Mouse (Mus musculus) embryonic fibroblast, embryonic 13.5 days (primary cell): ENCODE data around the gene Nelfcd. TPM values are rescaled to one million over a fixed set of nuclear protein-coding genes. Genes with fewer than 3 reads are reported as not detected.
A peak's percentile ranks its signal among the peaks of the same experiment; 100 is the strongest.

Source experiments
- H3K27ac ChIP-seq: 2 replicates; pipeline ENCODE4 v1.5.1; 2012; ENCODE audit warnings: low read length, control low read depth, inconsistent platforms; ENCODE audit not compliant: insufficient read depth
- H3K4me1 ChIP-seq: 2 replicates; pipeline ENCODE4 v1.6.1; 2011; ENCODE audit warnings: low read length; ENCODE audit not compliant: control insufficient read depth, insufficient read depth
- H3K4me3 ChIP-seq: 2 replicates; pipeline ENCODE4 v1.5.1; 2011; ENCODE audit warnings: mild to moderate bottlenecking, control low read depth, low read length; ENCODE audit not compliant: insufficient read depth
- CTCF ChIP-seq: IDR thresholded peaks from 2 replicates; pipeline ENCODE4 v1.5.1; 2011; ENCODE audit warnings: mild to moderate bottlenecking, control low read depth, low read length, moderate library complexity, borderline replicate concordance; ENCODE audit not compliant: insufficient read depth
- POLR2A ChIP-seq: IDR thresholded peaks from 2 replicates; pipeline ENCODE4 v1.6.1; 2011; ENCODE audit warnings: low read depth, mild to moderate bottlenecking, control low read depth, low read length, moderate library complexity
- polyA plus RNA-seq: library from polyadenylated mRNA; stranded (reverse); fragments of >200 nt; gene quantifications from 2 replicates; pipeline ENCODE4 v1.2.4, GENCODE M21; 2011; ENCODE audit warnings: low read depth; ENCODE audit not compliant: missing spikeins, insufficient read length

The Nelfcd gene
- 31.3 and 33.2 TPM in 2 replicates for polyA plus RNA-seq

- TF ChIP-seq POLR2A = peak; percentile 81
- TF ChIP-seq CTCF = no peak
- Histone ChIP-seq H3K4me1 (no peaks in the 10 kb centered on the region), H3K4me3 (peak within 1 kb of the TSS; percentile 94), H3K27ac (no peak within 1 kb of the TSS)
Measured at GRCm38 (mm10) chr2:174415731-174416310, at the start of gene Nelfcd. Gene Nelfcd (plus strand): TSS chr2:174415804.

GRCm38 (mm10) chr2:174366571-174366970 is 49.0 kb upstream of the Nelfcd start:
- Histone ChIP-seq H3K27ac (no peak overlapping the region), H3K4me3 (no peak overlapping the region), H3K4me1 (no peaks in the 10 kb centered on the region)
- TF ChIP-seq CTCF = no peak
- TF ChIP-seq POLR2A = no peak

GRCm38 (mm10) chr2:174381021-174381420 is 34.6 kb upstream of the Nelfcd start:
- Histone ChIP-seq H3K27ac (no peak overlapping the region), H3K4me3 (no peak overlapping the region)
- no peak for TF ChIP-seq POLR2A
- no peak for TF ChIP-seq CTCF

GRCm38 (mm10) chr2:174391936-174392335 is 23.7 kb upstream of the Nelfcd start:
- TF ChIP-seq POLR2A (no peak), CTCF (no peak)
- no peak overlapping the region for H3K27ac ChIP-seq
- H3K4me3 ChIP-seq = no peak overlapping the region
- no peaks in the 10 kb centered on the region for H3K4me1 ChIP-seq

More at GRCm38 (mm10) chr2:174381021-174381420, 34.6 kb upstream of the Nelfcd start:
- H3K4me1 ChIP-seq = no peaks in the 10 kb centered on the region

GRCm38 (mm10) chr2:174392554-174392953 is 23.1 kb upstream of the Nelfcd start:
- no peak overlapping the region for H3K4me3 ChIP-seq
- TF ChIP-seq CTCF (no peak), POLR2A (no peak)
- H3K4me1 ChIP-seq = no peaks in the 10 kb centered on the region; the same call in 1 of the 2 replicates
- H3K27ac ChIP-seq = no peak overlapping the region

DNA sequence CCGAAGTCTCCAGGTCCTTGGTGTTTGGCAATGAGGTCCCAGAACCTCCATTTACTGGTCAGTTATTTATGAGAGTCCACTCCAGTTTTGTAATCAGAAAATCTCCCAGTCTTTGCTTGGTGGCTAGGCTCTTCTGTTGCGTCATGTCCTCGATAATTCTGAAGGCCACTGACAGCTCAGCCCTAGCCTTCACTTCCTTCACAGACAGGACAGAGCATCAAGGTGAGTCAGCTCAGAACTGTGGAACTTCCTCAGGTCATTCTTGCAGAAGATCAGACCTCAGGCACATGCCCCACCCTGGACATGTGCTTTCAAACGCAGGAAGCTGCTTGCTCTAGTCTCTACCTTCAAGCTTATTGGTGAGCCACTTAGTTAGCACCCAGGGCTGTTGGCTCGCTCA is 22.2 kb upstream of the Nelfcd start:
- Histone ChIP-seq H3K4me1 (no peaks in the 10 kb centered on the region; the same call in 1 of the 2 replicates), H3K27ac (no peak overlapping the region), H3K4me3 (no peak overlapping the region)
- TF ChIP-seq CTCF (no peak), POLR2A (no peak)

DNA sequence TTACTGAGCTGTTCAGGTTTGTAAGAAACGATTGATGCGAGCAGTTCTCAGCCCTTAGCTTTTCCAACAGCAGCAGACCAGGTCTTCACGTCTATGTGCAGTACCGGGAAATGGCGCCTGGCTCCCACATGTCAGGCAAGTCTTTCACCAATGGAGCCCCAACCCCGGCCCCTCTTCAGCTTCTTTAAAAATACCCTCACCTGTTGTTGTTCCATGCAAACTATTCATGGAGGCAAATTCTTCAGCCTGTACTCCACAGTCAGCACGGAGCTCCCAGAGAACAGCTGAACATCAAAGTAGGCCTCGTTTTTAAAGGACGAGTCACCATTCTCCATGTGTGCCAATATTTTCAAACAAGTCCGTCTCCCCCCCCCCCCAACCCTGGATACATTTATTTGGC is 19.0 kb upstream of the Nelfcd start:
- Histone ChIP-seq H3K4me1 (no peaks in the 10 kb centered on the region; the same call in 1 of the 2 replicates), H3K27ac (no peak overlapping the region), H3K4me3 (no peak overlapping the region)
- TF ChIP-seq POLR2A = no peak
- no peak for TF ChIP-seq CTCF

GRCm38 (mm10) chr2:174397065-174397464 is 18.5 kb upstream of the Nelfcd start:
- no peak for TF ChIP-seq CTCF
- no peak for TF ChIP-seq POLR2A
- Histone ChIP-seq H3K27ac (no peak overlapping the region), H3K4me1 (no peaks in the 10 kb centered on the region; the same call in 1 of the 2 replicates), H3K4me3 (no peak overlapping the region)

GRCm38 (mm10) chr2:174397881-174398280 is 17.7 kb upstream of the Nelfcd start:
- no peak for TF ChIP-seq POLR2A
- no peak for TF ChIP-seq CTCF
- Histone ChIP-seq H3K4me3 (no peak overlapping the region), H3K27ac (no peak overlapping the region), H3K4me1 (no peaks in the 10 kb centered on the region; the same call in 1 of the 2 replicates)

GRCm38 (mm10) chr2:174400396-174400795 is 15.2 kb upstream of the Nelfcd start:
- H3K4me1 ChIP-seq = no peaks in the 10 kb centered on the region; the same call in 1 of the 2 replicates
- H3K27ac ChIP-seq = no peak overlapping the region
- no peak overlapping the region for H3K4me3 ChIP-seq
- no peak for TF ChIP-seq CTCF
- TF ChIP-seq POLR2A = no peak

DNA sequence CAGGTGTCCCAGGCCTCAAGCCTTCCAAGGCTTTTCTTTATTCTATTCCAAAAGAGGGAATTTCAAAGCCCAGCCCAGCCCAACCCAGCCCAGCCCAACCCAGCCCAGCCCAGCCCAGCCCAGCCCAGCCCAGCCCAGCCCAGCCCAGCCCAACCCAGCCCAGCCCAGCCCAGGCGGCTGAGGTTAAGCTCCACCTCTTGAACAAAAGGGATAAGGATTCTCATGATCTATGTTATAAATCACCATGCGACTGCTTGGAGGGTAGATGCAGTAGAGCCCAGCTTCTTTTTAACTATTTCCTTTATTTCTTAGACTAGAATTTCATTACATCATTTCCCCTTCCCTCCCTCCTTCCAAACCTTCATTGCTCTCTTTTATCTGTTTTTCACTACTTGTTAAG is 5.4 kb upstream of the Nelfcd start:
- H3K27ac ChIP-seq = no peak overlapping the region
- H3K4me1 ChIP-seq = no peaks in the 10 kb centered on the region
- TF ChIP-seq POLR2A (no peak), CTCF (no peak)
- no peak overlapping the region for H3K4me3 ChIP-seq
